Mouse (Mus musculus): ENCODE measurements around the gene Kctd14.
A peak's percentile ranks its signal among the peaks of the same experiment; 100 is the strongest.

Kctd14 gene

DNA sequence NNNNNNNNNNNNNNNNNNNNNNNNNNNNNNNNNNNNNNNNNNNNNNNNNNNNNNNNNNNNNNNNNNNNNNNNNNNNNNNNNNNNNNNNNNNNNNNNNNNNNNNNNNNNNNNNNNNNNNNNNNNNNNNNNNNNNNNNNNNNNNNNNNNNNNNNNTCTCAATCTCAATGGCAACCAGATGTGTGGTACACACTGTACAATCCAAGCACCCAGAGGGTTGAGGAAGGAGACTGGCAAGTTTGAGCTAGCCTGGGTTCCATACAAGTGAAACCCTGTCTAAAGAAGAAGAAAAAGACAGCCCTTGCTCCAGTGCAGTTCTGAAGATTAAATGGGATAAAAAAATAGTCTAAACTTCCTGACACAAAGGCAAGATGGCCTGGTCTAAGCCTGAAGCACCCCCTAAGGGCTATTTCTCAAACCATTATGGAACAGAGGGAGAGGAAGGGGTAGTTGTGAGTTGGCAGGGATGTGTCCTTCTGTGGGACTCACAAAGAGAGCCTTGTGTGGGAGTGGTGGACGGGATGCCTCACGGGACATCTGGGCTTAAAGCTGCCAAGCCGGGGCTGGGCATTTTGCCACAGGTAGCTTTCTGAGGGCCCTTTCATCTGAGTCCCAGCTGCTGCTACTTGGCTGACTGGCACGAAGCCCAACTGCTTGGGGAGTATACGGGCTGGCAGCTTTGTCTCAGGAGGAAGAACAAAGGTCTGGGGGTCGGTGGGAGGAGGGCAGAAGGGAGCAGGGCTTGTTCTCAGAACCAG, 4.8 kb upstream of the Kctd14 start:
- DNase-seq (ENCODE audit: low read depth), result no peak

DNA sequence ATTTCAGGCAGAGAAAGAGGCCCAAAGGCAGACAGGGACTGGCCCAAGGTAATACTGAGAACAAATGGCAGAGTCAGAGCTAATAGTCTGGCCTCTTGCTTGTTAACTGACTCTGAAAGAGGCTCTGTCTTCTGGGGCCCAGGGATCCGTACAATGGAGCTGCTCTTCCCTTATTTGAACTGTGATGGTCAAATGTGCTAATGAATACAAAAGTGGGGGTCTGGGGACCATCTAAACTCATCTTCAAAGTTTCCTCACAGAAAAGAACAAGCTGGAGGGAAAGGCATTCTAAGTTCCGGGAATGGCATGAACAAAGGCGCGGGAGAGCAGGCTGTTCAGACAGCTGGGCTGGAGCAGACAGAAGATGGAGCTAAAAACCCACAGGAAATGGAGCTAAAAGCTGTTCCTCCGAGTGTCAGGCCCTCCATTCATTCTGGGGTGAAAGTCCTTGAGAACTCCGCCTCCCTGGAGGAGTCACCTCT, 4.0 kb upstream of the Kctd14 start:
- no peak for DNase-seq (ENCODE audit: low read depth)

DNA sequence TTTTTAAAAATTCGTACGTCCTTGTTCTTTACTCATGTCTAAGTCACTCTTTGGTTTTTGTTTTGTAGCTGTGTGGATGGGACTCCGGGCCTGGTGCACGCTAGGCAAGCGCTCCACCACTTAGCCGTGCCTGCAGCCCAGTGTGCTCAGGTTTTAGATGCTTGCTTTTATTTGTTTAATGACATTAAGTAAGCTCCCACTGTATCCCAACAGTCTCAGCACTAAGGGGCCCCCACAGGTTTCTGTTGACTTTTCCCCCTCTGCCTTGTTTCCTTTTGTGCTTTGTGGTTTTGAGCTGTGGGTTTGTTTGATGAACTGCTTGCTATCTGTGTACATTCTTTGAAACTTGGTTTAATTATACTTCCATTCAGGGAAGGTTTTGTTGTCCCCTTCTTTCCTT, 1.1 kb downstream of the Kctd14 start:
- no peak for DNase-seq (ENCODE audit: low read depth)

DNA sequence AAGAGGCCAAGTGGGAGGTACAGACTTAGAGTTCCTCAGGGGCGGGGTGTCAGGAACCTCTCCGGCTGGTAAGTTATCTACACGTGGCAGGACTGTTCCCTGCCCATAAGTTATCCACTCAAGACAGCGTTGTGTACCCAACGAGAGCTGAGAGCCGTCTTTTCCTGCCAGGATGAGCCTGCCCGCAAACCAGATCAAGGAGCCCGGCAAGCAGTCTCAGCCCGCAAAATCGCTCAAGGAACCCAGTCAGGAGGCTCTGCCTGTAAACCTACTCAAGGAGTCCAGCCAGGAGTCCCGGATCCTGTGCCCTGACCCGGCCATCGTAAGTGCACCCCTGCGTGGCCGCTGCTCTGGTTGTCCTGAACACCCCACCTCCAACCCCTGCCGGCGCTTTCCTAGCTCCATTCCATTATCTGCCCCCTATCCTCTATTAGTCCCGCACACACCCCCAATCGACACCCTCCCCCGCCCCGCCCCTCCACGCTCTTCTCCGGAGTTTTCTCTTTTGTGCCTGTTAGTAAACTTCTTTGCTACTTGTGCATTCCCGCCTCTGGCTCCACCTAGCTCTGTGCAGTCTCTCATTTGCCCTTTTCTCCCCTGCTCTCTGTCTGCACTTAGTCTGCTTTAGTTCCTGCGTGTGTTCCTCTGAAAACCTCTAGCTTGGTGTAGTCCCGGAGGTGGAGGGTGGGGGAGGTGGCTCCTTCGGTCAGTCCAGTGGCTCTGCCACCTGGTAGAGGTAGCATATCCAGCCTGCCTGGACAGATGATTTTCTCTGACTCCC, 2.2 kb downstream of the Kctd14 start:
- peak; percentile 32 for DNase-seq (ENCODE audit: low read depth)

DNA sequence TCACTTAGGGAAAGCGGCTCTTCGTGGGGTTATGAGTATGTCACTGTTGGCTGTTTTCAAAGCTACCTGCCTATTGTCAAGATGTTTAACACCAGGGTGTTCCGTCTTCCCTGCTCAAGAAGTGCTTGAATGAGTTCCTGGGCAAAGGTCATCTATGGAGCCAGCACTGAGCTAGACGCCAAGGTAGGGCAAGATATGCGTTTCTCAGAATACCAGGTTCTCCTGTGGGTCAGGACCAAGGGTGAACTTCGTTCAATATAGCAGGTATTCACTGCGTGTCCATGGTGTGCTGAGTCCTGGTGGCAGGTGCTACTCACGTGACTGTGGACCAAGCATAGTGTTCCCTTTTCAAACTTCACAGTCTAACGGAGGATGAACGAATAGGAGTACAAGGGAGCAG, 3.7 kb downstream of the Kctd14 start:
- DNase-seq (ENCODE audit: low read depth), result no peak

DNA sequence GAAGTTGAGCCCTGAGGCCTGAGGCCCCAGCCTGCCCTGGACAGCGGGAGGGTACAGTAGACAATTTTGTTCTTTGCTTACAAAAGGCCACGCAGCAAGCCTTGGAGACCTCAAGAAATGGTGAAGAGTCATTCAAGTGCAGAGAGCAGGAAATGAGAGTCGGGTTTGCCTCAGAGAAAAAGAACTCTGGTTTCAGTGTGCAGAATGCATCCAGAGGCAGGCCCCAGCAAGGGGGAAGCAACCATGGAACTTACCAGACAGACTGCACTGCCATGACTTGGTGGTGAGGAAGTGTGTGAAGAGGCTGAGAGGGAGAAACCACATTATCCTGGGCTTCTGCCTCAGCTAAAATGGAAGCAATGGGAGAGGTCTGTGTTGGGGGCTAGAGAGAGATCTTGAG, 4.5 kb downstream of the Kctd14 start:
- DNase-seq (ENCODE audit: low read depth), result no peak

DNA sequence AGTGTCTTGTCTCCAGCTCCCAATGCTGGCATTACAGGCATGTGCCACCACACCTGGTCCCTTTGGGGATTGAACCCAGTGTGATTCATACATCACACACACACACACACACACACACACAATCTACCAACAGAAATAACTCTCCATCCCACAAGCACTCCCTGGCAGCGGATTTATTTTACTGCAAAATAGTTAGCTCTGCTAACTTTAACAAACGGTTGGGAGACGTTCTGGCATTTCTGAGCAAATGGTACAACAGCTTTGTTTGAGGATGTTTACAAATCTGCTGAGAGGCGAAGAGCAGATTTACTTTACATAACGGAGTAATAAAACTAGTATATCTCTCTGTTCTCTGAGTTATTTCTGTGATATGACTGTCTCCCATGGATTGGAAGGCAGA, 21.9 kb downstream of the Kctd14 start:
- DNase-seq (ENCODE audit: low read depth), result no peak

DNA sequence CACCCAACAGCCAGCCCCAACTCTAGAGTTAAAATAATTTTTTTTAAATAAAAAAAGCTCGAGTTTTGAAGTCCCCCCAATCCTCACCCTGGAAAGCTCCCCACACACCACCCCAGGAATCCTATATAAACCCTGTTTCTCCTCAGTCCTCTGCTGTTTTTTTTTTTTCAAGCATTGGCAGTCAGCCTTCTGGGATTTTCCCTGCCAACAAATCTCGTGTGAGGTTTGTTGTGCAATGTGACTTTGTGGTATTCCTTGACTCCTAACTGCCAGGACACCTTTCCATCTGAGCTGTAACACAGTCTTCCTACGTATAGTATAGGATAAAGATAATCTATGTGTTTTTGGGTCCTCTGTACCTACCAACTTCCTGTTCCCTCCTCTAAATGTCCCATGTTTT, 28.2 kb downstream of the Kctd14 start:
- DNase-seq (ENCODE audit: low read depth), result no peak

DNA sequence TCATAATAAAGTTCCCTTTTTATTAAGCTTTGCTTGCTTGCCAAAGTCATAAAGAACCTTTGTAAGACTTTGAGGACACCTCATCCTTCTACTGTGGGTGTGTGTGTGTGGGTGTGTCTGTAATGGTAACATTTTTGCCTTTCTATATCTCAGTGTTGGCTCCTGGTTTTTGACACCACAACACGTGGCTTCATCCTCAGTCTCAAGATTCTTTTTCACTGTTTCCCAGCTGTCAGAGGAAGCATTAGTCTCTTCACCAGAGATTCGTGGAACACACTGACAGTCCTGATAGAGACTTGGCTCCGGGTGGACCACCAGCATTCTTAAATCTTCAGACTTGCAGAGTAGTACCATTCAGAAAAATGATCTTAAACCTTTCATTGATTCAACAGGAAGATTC, 29.2 kb downstream of the Kctd14 start:
- no peak for DNase-seq (ENCODE audit: low read depth)

DNA sequence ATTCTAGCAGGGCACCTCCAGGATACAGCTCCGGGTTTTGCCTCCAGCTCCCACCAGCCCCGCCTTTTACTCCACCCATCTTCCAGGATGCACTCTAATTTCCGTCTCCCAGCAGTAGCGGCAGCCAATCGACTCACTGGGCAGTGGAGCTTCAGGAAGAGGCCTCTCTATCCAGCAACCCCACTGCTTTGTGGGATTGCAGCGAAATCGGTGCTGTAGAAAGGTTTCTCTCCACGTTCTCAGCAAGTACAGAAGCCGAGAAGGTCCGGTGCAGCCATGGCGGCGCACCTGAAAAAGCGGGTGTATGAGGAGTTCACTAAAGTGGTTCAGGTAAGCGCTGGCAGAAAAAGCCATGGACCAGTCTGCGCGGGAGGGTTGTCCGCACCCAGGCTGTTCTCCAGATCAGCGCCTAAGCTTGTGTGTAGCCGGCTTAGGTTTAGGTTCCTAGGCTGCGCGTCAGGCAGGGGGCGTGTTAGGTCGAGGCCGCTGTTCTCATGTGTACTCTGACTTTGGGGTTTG, 29.8 kb downstream of the Kctd14 start, which contains the start of gene Ints4:
Ints4 (plus strand) TSS at position 136 of the 519 bp plus-strand sequence.
- DNase-seq (ENCODE audit: low read depth), result peak; percentile 88

DNA sequence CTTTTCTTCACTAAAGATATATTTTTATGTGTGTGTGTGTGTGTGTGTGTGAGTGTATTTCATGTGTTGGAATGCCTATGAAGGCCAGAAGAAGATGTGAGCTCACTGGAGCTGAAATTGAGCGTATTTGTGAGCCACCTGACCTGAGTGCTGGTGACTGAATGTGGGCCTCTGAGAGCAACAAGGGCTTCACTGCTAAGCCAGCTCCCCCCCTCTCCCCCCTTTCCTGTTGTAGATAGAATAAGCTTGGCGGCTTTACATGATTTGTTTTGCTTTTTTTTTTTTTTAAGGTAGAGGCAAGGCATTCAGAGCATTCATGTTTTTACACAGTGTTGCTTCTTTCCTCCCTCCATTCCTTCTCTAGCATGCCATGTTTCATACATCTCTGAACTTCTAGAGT, 32.3 kb downstream of the Kctd14 start:
- no peak for DNase-seq (ENCODE audit: low read depth)

DNA sequence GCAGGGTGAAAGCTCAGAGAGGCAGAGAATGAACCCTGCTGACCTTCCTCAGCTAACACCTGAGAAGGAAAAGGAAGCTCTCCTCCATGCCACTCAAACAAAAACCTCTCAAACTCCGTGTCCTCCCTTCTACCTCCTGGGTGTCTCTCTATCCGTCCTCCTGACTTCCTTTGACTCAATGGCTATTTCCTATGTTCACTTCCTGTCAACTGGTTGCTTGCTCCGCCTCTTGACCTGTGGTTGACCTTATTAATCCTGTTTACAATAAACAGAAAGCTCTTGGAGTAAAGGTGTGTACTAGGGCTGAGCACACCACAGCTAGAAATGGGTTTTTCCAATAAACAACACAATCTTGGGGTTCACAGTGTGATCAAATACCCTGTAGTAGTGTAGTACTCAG, 40.0 kb downstream of the Kctd14 start:
- DNase-seq (ENCODE audit: low read depth), result no peak

DNA sequence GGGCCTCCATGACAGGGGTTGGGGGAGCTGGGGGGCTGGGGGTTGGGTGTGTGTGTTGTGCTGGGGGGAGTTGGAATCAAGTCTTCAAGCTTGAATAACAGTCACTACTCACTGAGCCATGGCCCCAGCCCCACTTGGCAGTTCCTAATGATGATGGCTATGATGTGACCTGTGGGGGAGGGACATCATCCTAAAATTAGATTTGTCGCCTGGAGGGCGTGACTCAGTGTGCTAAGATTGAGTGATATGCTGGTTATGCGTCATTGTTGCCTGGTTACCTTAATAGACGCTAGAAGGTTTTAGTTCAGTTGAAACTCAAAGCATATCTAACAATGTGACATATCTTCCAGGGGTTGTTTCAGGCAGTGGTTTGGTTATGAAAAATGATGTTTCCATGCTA, 41.3 kb downstream of the Kctd14 start:
- DNase-seq (ENCODE audit: low read depth), result no peak

DNA sequence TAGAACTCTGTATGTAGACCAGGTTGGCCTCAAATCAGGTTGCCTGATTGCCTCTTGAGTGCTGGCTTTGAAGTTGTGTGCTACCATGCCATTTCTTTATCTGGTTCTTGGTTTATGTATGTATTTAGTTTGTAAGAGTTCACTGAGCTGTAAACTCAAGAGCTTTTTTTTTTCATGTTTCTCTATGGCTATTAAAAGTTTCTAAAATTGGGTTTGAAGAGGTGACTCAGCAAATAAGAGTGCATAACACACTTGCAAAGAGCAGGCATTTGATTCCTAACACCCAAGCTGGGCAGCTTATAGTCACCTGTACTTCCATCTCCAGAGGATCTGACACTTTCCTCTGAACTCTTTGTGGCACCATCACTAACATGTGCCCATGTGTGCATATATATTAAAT, 43.9 kb downstream of the Kctd14 start:
- no peak for DNase-seq (ENCODE audit: low read depth)

DNA sequence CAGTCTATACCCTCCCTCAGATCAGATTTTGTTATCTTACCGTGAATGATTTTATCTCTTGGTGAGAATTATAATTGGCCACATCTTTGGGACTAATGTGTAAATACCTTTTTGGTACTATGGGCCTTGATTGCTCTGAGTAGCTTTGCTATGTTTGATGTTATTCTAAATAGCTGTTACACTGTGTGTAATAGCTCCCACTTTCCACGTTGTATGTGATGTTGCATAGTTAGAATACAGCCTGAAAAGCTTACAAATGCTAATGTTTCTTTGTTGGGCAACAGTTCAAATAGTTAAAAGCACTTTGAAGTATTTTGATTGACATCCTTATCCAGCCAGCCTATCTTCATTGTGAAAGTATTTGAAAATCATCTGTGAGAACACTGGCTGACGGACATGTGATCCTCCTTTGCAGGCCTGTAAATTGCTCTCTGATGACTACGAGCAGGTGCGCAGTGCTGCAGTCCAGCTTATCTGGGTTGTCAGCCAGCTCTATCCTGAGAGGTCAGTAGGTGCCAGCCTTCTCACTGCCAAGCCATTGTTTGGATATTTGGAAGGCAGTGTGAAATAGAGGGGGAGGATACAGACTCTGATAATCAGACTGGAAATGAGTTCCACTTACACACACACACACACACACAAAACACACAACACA, 49.6 kb downstream of the Kctd14 start:
- DNase-seq (ENCODE audit: low read depth), result no peak
